Mouse (Mus musculus) heart, postnatal 0 days (tissue): ENCODE data around the gene Bmpr1b. TPM values are rescaled to one million over a fixed set of nuclear protein-coding genes. Genes with fewer than 3 reads are reported as not detected.

Source experiments
- ATAC-seq: fragments of 200-750 bp; cut with Nextera tagmentation; 2 replicates; pipeline ENCODE4 v1.8.0; 2017; ENCODE audit warnings: low read depth, moderate number of reproducible peaks, moderate library complexity; ENCODE audit not compliant: insufficient read depth
- DNase-seq: peaks from one replicate; pipeline ENCODE4 v3.0.0-alpha.2; 2016; ENCODE audit warnings: low spot score
- H3K27ac ChIP-seq: fragments of 300-500 bp; sonication (generic); 2 replicates; pipeline ENCODE4 v1.5.1; 2014; ENCODE audit warnings: low read depth, mild to moderate bottlenecking
- H3K27me3 ChIP-seq: fragments of 300-500 bp; sonication (generic); 2 replicates; pipeline ENCODE4 v1.6.1; 2014; ENCODE audit warnings: low read length, mixed read lengths; ENCODE audit not compliant: control insufficient read depth, insufficient read depth
- H3K36me3 ChIP-seq: fragments of 300-500 bp; sonication (generic); replicated peaks from 2 replicates; pipeline ENCODE4 v1.6.1; 2014; ENCODE audit warnings: low read length, mixed read lengths; ENCODE audit not compliant: control insufficient read depth, insufficient read depth
- H3K4me1 ChIP-seq: fragments of 300-500 bp; sonication (generic); 2 replicates; pipeline ENCODE4 v1.6.1; 2014; ENCODE audit warnings: antibody characterized with exemption; ENCODE audit not compliant: control insufficient read depth, insufficient read depth
- H3K4me2 ChIP-seq: fragments of 300-500 bp; sonication (generic); 2 replicates; pipeline ENCODE4 v1.6.1; 2014; ENCODE audit warnings: low read depth, mild to moderate bottlenecking, low read length, moderate library complexity
- H3K4me3 ChIP-seq: fragments of 300-500 bp; sonication (generic); 2 replicates; pipeline ENCODE4 v1.5.1; 2014; ENCODE audit warnings: low read depth, low read length
- H3K9ac ChIP-seq: fragments of 300-500 bp; sonication (generic); replicated peaks from 2 replicates; pipeline ENCODE4 v1.6.1; 2014; ENCODE audit warnings: low read depth, low read length, mixed read lengths
- H3K9me3 ChIP-seq: fragments of 300-500 bp; sonication (generic); replicated peaks from 2 replicates; pipeline ENCODE4 v1.6.1; 2016; ENCODE audit warnings: low read length; ENCODE audit not compliant: control insufficient read depth
- CTCF ChIP-seq: IDR thresholded peaks from 2 replicates; pipeline ENCODE4 v1.5.1; 2016; ENCODE audit warnings: antibody characterized with exemption, control low read depth, low read depth
- EP300 ChIP-seq: IDR thresholded peaks from 2 replicates; pipeline ENCODE4 v1.6.1; 2016; ENCODE audit warnings: antibody characterized with exemption, low read depth
- WGBS: fragments of 180-500 bp; shearing (Covaris S2); extraction: QIAGEN DNeasy Blood & Tissue Kit; methylation state at CpG from one replicate; pipeline ENCODE4 v1.1.7; 2014; 5-methylcytosine and 5-hydroxymethylcytosine counted together
- polyA plus RNA-seq: library from polyadenylated mRNA; unstranded; fragments of >200 nt; fragmentation: Nextera tagmentation; extraction: Ambion mirVana; gene quantifications from 2 replicates; pipeline ENCODE4 v1.2.1, GENCODE M21; 2015
- total RNA-seq: library from RNA; depleted of rRNA; stranded (reverse); fragments of >200 nt; gene quantifications from 2 replicates; pipeline ENCODE4 v1.2.3, GENCODE M21; 2014; ENCODE audit warnings: low replicate concordance; rRNA removed

The Bmpr1b gene
- total and polyA plus RNA-seq, 2 experiments from 2014 or later: 0.11 to 0.95 TPM

DNA sequence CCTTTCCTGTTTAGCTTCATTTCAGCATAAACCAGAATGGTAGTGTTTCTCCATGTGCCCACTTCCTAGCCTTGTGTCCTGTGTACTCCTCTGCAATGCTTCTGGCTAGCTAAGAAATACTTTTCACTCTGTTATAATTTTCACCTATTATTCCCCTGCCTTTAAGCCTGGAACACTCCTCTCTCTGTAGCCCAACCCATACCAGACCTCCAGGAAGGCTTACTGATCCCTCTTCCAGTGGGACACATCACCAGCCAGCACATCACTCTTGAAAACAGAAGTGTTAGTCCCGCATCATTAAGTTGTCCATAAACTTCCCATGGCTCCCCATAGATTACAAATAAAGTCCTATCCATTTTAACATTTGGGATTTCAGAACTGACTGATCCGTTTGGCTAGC lies 375.5 kb downstream of the Bmpr1b start:
- ATAC-seq (no peak), DNase-seq (no peak)
- H3K27ac ChIP-seq: no peak overlapping the region
- no peak overlapping the region for H3K9ac ChIP-seq
- H3K36me3 ChIP-seq: no peaks in the 10 kb centered on the region
- H3K4me1 ChIP-seq: no peaks in the 10 kb centered on the region
- H3K27me3 ChIP-seq: no peaks in the 10 kb centered on the region
- no peak overlapping the region for H3K4me2 ChIP-seq
- no peaks in the 10 kb centered on the region for H3K9me3 ChIP-seq
- H3K4me3 ChIP-seq: no peak overlapping the region
- 73% methylated on average over 2 of the region's 2 CpGs for WGBS
- no peak for TF ChIP-seq EP300
- no peak for TF ChIP-seq CTCF

DNA sequence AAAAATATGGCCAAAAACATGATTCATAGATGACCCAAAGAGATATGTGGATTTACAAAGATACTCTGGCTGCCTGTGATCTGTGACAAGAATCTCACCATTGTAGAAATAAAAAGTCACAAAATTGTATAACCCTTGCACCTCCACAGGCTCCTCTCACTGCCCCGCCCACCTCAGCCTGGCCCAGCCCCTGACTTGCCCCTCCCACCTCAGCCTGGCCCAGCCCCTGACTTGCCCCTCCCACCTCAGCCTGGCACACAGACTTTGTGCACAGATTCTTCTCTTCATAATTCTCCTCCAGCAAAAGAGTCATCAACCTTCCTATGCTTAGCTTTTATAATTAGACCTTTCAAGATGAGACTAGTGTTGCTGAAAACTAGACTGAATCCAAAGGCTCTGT lies 377.1 kb downstream of the Bmpr1b start:
- H3K27ac ChIP-seq: no peak overlapping the region
- DNase-seq: no peak
- no peaks in the 10 kb centered on the region for H3K4me1 ChIP-seq
- no peak overlapping the region for H3K4me2 ChIP-seq
- no peaks in the 10 kb centered on the region for H3K27me3 ChIP-seq
- 73% methylated on average over 1 of the region's 1 CpGs for WGBS
- ATAC-seq: no peak
- no peak overlapping the region for H3K9ac ChIP-seq
- TF ChIP-seq EP300 (no peak), CTCF (no peak)
- no peaks in the 10 kb centered on the region for H3K9me3 ChIP-seq
- H3K4me3 ChIP-seq: no peak overlapping the region
- H3K36me3 ChIP-seq: no peaks in the 10 kb centered on the region

DNA sequence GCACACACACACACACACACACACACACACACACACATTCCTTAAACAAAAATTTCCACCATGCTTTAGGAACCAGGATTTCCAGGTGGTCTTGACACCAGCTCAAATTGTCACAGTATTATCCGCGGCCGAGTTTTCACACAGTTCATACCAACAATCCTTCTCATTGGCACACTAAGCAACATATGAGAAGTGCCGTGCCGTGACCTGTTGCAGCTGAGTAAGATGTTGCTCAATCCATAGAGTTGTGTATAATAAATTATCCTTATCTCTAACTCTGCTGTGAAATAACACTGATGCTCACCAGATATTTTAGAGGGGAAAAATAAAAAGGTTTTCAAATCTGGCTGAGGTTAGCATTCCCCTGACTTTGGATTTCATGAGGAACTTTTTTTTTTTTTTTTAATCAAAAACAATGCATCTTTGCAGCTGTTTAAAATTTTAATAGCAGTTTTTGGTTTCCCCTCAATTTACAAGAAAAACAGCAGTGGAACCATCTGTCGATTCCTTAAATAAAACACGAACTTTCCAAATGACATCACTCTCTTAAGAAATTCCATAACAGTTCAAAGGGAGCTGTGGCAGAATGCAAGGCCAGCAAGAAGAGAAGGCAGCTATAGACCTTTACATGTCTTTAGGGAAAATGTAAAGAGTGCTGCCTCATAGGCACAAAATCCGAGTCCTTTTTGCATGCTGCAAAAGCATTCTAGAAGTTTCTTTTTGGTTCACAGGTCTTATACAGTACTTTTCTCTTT lies 378.0 kb downstream of the Bmpr1b start:
- no peaks in the 10 kb centered on the region for H3K36me3 ChIP-seq
- H3K4me1 ChIP-seq: no peaks in the 10 kb centered on the region
- H3K27me3 ChIP-seq: no peaks in the 10 kb centered on the region
- TF ChIP-seq CTCF (no peak), EP300 (no peak)
- no peak for ATAC-seq
- H3K9ac ChIP-seq: no peak overlapping the region
- no peak for DNase-seq
- H3K4me2 ChIP-seq: no peak overlapping the region
- no peak overlapping the region for H3K4me3 ChIP-seq
- H3K27ac ChIP-seq: no peak overlapping the region
- H3K9me3 ChIP-seq: no peaks in the 10 kb centered on the region
- WGBS: 70% methylated on average over 8 of the region's 8 CpGs

Other genes with a start within 250 kb of the Bmpr1b start
- 512 and 650 TPM in 2 replicates for gene Pdlim5, start 226.3 kb upstream of the Bmpr1b start, total RNA-seq
- gene Pdlim5, start 226.3 kb upstream of the Bmpr1b start, polyA plus RNA-seq: 336 and 367 TPM in 2 replicates